Mouse (Mus musculus) right cerebral cortex, adult 2 months (tissue): ENCODE data around the gene Maml2.

Experiments
- DNase-seq, 2 experiments: peaks; one replicate each; pipeline ENCODE4 v3.0.0; 2021 to 2022; ENCODE audit warnings: low spot score in 2 of 2

The Maml2 gene

GRCm38 (mm10) chr9:13716316-13717099 is 418.8 kb downstream of the Maml2 start:
- peak; percentile 88 to 89 for DNase-seq

GRCm38 (mm10) chr9:13748404-13748797 is 450.6 kb downstream of the Maml2 start, which contains the start of gene Mtmr2:
Mtmr2 (plus strand) TSS chr9:13748410.
- no peak for DNase-seq

DNA sequence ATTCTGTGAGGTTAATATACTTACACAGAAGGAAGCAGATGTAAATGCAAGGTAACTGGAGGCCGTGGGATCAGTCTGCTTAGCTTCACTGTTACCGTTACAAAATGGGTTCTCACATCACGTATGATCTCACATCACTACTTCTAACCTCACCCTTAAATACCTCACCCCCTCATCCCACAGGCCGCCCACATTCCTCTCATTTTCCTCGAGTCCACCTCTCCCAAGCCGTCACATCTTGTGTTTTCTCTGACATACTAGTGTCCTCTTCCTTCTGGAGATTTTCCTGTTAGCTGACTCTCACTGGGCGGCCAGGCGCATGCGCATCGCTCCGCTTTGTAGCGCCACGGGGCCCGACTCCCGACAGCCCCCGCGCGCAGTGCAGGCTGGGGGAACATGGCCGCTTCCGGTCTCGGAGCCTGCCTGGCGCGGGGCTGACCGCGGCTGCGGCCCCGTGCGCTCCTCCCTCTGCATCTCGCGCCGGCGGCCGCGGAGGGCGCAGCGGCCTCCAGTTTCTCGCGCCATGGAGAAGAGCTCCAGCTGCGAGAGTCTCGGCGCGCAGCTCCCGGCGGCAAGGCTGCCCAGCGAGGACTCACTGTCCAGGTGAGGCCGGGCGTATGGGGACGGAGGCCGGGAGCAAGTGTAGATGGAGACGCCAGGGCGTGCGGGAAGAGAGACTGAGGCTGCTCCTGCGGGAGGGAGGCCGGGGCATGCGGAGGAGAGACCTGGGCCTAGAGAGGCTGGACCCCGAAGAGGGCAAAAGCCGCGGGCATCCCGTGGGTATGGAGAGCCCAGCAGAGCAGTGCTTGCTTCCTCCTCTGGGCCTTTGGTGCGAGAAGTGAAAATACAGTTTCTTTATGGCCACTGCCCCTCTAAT is 451.3 kb downstream of the Maml2 start:
- DNase-seq, result peak; percentile 95 to 96

DNA sequence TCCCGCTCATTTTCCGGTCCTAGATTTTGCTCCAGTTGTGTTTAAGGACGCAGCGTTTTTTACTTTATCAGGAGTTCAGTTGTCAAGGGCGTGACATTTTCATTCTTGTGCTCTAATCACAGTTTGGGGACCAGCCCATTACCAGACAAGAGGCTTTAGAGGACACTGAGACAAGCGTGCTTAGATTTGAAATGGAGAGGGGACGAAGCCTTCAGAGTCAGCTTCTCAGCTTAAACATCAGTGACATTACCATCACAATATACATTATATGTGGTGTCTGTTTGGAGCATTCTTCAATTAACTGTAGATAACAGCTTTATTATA is 451.9 kb downstream of the Maml2 start:
- no peak for DNase-seq

DNA sequence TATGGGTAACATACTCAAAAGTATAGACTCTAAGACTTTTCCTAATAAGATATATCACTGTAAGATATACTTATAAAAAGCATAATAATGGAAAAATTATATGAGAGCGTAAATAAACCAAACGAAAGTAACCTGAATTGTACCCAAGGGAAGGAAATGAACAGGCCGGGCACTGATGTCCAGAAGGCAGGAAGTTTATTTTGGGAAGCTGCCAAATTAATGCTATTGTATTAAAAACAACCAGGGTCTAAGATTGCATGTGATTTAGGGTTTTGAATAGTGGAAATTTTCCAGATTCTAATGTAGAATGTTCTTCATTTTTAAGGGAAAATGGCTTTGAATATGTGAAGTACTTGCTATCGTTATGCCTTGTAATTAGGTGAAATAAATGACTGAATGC is 454.8 kb downstream of the Maml2 start:
- DNase-seq, result no peak
